Mouse (Mus musculus): Measurements from ENCODE around the gene Gm20388. TPM values are rescaled to one million over a fixed set of nuclear protein-coding genes. Genes with fewer than 3 reads are reported as not detected.

Gm20388 gene
- total and polyA plus RNA-seq, 2 experiments from 2014 or later: 51.3 TPM; not detected in 1

GRCm38 (mm10) chr8:121072406-121073130, 1161.9 kb downstream of the Gm20388 start:
- DNase-seq (peak; percentile 1), ATAC-seq (no peak)
- H3K4me1 ChIP-seq (ENCODE audit: insufficient read depth): no peaks in the 10 kb centered on the region
- no peak overlapping the region for H3K4me3 ChIP-seq (ENCODE audit: low read depth, low read length)
- H3K36me3 ChIP-seq (ENCODE audit: insufficient read depth): no peaks in the 10 kb centered on the region
- no peak overlapping the region for H3K9ac ChIP-seq
- H3K27ac ChIP-seq (ENCODE audit: low read depth, low read length): no peak overlapping the region
- peaks cover 80% of the 10 kb centered on the region for H3K27me3 ChIP-seq (ENCODE audit: insufficient read depth, low read length)
- no peak for TF ChIP-seq CTCF (IDR thresholded peaks at IDR 0.05; ENCODE audit: low read depth)
- no peaks in the 10 kb centered on the region; the same call in 1 of the 2 replicates for H3K9me3 ChIP-seq (ENCODE audit: low read length)
- H3K4me2 ChIP-seq (ENCODE audit: low read depth): no peak overlapping the region
- WGBS: 14% methylated on average over 11 of the region's 11 CpGs

- 0 out of 2 replicates have a peak overlapping the region, but pooled peaks have one; percentile 19 for H3K4me2 ChIP-seq (ENCODE audit: low read depth)
- H3K4me3 ChIP-seq (ENCODE audit: low read depth, low read length): no peak overlapping the region
- ATAC-seq (no peak), DNase-seq (no peak)
- H3K27ac ChIP-seq (ENCODE audit: low read depth, low read length): no peak overlapping the region
- H3K36me3 ChIP-seq (ENCODE audit: insufficient read depth): no peaks in the 10 kb centered on the region
- H3K27me3 ChIP-seq (ENCODE audit: insufficient read depth, low read length): peaks cover 89% of the 10 kb centered on the region
- no peak for TF ChIP-seq CTCF (IDR thresholded peaks at IDR 0.05; ENCODE audit: low read depth)
- H3K9me3 ChIP-seq (ENCODE audit: low read length): no peaks in the 10 kb centered on the region; the same call in 1 of the 2 replicates
- no peak overlapping the region for H3K9ac ChIP-seq
- H3K4me1 ChIP-seq (ENCODE audit: insufficient read depth): no peaks in the 10 kb centered on the region
- 1% methylated on average over 48 of the region's 48 CpGs for WGBS
Measured at GRCm38 (mm10) chr8:121073174-121074107, 1162.8 kb downstream of the Gm20388 start.

GRCm38 (mm10) chr8:121074108-121074847, 1163.6 kb downstream of the Gm20388 start:
- no peaks in the 10 kb centered on the region; the same call in 1 of the 2 replicates for H3K9me3 ChIP-seq (ENCODE audit: low read length)
- H3K27me3 ChIP-seq (ENCODE audit: insufficient read depth, low read length): peaks cover 90% of the 10 kb centered on the region
- H3K36me3 ChIP-seq (ENCODE audit: insufficient read depth): no peaks in the 10 kb centered on the region
- no peak overlapping the region for H3K4me2 ChIP-seq (ENCODE audit: low read depth)
- H3K9ac ChIP-seq: no peak overlapping the region
- no peak overlapping the region for H3K4me3 ChIP-seq (ENCODE audit: low read depth, low read length)
- no peaks in the 10 kb centered on the region for H3K4me1 ChIP-seq (ENCODE audit: insufficient read depth)
- WGBS: 3% methylated on average over 15 of the region's 15 CpGs
- DNase-seq (no peak), ATAC-seq (no peak)
- H3K27ac ChIP-seq (ENCODE audit: low read depth, low read length): no peak overlapping the region
- no peak for TF ChIP-seq CTCF (IDR thresholded peaks at IDR 0.05; ENCODE audit: low read depth)

- Histone ChIP-seq H3K36me3 (ENCODE audit: insufficient read depth) (no peaks in the 10 kb centered on the region), H3K4me1 (ENCODE audit: insufficient read depth) (no peaks in the 10 kb centered on the region), H3K9me3 (ENCODE audit: low read length) (no peaks in the 10 kb centered on the region; the same call in 1 of the 2 replicates), H3K4me2 (ENCODE audit: low read depth) (no peak overlapping the region), H3K4me3 (ENCODE audit: low read depth, low read length) (no peak overlapping the region), H3K9ac (no peak overlapping the region), H3K27ac (ENCODE audit: low read depth, low read length) (no peak overlapping the region), H3K27me3 (ENCODE audit: insufficient read depth, low read length) (peaks cover 93% of the 10 kb centered on the region)
- TF ChIP-seq CTCF (IDR thresholded peaks at IDR 0.05; ENCODE audit: low read depth): no peak
- DNase-seq (no peak), ATAC-seq (no peak)
- WGBS: 2% methylated on average over 10 of the region's 10 CpGs
Measured at GRCm38 (mm10) chr8:121074848-121075145, 1164.2 kb downstream of the Gm20388 start.

- no peak overlapping the region for H3K4me3 ChIP-seq (ENCODE audit: low read depth, low read length)
- no peak for TF ChIP-seq CTCF (IDR thresholded peaks at IDR 0.05; ENCODE audit: low read depth)
- H3K9ac ChIP-seq: no peak overlapping the region
- peaks cover 89% of the 10 kb centered on the region for H3K27me3 ChIP-seq (ENCODE audit: insufficient read depth, low read length)
- no peak for ATAC-seq
- H3K27ac ChIP-seq (ENCODE audit: low read depth, low read length): no peak overlapping the region
- H3K9me3 ChIP-seq (ENCODE audit: low read length): no peaks in the 10 kb centered on the region; the same call in 1 of the 2 replicates
- no peaks in the 10 kb centered on the region for H3K4me1 ChIP-seq (ENCODE audit: insufficient read depth)
- no peaks in the 10 kb centered on the region for H3K36me3 ChIP-seq (ENCODE audit: insufficient read depth)
- WGBS: 4% methylated on average over 13 of the region's 13 CpGs
- no peak overlapping the region for H3K4me2 ChIP-seq (ENCODE audit: low read depth)
- no peak for DNase-seq
Measured at GRCm38 (mm10) chr8:121075936-121076335, 1165.3 kb downstream of the Gm20388 start.

- Histone ChIP-seq H3K9ac (no peak overlapping the region), H3K9me3 (ENCODE audit: low read length) (no peaks in the 10 kb centered on the region; the same call in 1 of the 2 replicates), H3K4me1 (ENCODE audit: insufficient read depth) (no peaks in the 10 kb centered on the region), H3K27me3 (ENCODE audit: insufficient read depth, low read length) (peaks cover 90% of the 10 kb centered on the region), H3K4me3 (ENCODE audit: low read depth, low read length) (no peak overlapping the region), H3K4me2 (ENCODE audit: low read depth) (no peak overlapping the region), H3K36me3 (ENCODE audit: insufficient read depth) (no peaks in the 10 kb centered on the region), H3K27ac (ENCODE audit: low read depth, low read length) (no peak overlapping the region)
- ATAC-seq (no peak), DNase-seq (no peak)
- no peak for TF ChIP-seq CTCF (IDR thresholded peaks at IDR 0.05; ENCODE audit: low read depth)
- 3% methylated on average over 7 of the region's 7 CpGs for WGBS
Measured at GRCm38 (mm10) chr8:121076555-121076954, 1165.9 kb downstream of the Gm20388 start.

Data from forebrain, postnatal 0 days (tissue).